Mouse (Mus musculus) neural tube, postnatal 0 days (tissue): Measurements from ENCODE around the gene Hhatl. TPM values are rescaled to one million over a fixed set of nuclear protein-coding genes. Genes with fewer than 3 reads are reported as not detected.

Experiments
- polyA plus RNA-seq: library from polyadenylated mRNA; unstranded; fragments of >200 nt; fragmentation: Nextera tagmentation; extraction: Ambion mirVana; gene quantifications from 2 replicates; pipeline ENCODE4 v1.2.1, GENCODE M21; 2015

Hhatl gene
- 1.1 and 1.4 TPM in 2 replicates for polyA plus RNA-seq

DNA sequence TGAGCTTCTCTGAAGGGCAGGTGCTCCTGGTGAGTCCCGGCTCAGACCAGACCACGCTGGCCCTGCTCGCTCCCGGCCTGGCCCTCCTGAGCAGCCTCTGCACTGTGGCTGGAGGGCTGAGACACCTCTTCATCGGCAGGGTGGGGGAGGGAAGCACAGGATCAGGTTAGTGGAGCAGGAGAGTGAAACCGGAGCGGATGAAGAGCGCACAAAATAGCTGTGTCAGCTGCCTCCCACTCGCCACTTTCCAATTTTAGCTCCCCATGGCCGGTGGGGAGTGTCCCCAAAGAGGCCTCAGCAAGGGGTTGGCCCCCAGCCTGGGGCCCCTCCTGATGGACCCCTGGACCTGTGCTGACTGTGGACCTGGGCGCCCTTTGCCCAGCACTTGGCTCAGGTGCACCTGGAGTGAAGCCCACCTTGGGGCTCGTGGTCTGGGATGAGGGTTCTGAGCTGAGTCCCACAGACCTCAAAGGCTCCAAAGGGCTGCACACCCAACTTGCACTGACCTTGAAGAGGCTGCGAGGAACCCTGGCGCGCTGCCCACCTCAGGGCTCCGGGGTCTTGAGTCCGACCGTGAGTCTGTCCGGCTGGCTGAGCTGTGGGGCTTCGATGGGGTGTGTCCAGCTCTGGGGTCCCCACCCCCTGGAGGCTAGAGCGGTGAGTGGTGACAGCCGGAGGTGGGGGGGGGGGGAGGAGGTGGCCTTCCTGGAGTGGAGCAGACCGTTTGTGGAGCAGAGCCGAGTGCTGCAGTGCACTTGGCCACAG lies at the start of gene Hhatl:
Gene Hhatl (minus strand): TSS at position 751 of the 765 bp plus-strand sequence.

DNA sequence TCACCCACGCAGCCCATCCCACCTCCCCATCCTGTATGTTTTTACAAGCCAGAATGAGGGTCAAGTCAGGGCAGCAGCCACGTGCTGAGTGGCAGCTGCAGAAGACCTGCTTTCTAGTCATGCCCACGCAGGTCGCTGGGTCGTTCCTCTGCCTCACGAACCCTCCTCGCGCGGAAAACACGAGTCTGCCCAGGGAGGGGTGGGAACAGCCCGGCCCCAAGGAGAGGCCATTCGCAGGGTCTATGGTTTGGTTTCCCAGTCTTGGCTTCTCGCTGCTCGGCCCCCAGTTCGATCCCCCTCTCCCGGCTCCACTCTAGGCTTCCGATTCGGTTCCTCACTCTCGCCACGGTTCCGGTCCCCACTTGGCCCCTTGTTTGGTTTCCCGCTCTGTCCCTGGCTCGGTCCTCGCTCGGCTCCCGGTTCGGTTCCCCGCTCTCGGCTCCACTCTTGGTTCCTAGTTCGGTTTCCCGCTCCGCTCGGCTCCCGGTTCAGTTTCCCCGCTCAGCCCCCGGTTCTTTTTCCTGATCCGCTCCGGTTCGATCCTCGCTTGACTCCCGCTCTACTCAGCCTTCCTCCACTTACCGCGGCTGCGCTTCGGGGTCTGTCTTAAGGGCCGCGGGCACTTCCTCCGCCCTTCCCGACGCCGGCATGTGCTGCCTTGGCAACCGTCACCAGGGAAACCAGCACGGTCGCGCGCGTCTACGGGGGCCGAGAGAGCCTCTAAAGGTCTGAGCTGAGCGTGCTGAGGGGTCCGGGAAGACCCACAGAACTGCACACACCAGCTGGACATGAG lies 46.7 kb upstream of the Hhatl start, which contains the start of gene Ccdc13:
Gene Ccdc13 (minus strand): TSS at position 633 of the 793 bp plus-strand sequence.

DNA sequence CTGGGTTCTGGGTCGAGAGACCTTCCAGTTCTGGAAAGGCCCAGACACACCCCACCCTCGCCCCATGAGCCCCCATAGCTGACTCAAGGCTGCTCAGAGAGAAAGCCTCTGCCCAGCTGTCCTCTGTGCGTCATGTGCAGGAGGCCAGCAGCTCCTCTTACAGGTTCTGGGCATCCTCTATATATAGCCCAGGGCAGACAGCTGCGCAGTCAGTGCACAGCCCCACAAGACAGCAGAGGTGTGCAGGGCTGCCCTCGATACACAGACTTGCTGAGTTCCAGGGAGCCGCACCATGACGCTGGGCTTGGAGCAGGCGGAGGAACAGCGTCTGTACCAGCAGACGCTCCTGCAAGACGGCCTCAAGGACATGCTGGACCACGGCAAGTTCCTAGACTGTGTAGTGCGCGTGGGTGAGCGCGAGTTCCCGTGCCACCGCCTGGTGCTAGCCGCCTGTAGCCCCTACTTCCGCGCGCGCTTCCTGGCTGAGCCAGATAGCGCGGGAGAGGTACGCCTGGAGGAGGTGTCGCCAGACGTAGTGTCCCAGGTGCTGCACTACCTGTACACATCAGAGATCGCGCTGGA lies 14.7 kb downstream of the Hhatl start, which contains the start of gene Klhl40:
Gene Klhl40 (plus strand): TSS at position 124 of the 582 bp plus-strand sequence.

DNA sequence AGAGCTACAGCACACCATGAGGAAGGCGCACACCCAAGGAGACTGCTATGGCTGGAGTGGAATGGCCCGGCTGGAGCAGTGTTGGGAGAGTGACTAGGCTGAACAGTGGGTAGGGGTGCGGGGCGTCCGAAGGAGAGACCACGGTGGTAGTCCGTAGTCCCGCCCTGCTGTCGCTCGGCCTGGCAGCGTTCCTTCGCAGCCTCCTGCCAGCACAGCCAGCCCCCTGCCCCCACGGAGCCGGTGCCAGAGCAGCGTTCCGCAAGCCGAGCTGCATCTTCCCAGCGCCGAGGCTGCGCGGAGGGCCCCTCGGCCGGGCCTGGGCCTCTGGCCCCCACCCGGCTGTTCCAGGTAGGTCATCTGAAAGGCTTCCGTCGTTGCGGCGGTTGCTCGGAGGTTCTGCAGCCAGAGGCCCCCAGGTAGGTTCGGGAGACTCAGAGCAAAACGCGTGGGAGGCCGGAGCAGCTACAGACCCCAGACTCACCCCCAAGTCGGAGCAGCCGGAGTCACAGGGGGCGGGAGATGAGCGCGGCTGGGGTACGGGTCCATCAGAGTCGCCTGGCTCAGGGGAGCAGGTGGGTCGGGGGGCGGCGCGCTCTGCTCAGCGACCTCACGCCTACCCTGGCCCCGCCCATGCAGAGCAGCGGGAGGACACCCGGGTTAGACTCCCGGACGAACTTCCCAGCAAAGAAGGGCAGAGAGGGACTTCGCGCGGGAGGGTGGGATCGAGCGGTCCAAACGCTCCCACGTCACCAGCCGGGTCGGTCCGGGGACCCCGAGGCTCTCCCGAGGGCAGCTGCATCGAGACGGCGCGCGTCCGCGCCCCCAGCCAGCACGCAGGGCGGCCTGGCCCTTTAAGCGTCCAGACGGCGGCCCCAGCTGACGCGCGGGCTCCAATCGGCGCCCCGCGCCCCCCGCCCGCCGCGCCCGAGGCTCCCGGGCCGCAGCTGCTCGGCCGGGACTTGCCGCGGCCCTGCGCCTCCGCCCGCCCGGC lies 32.9 kb downstream of the Hhatl start, which contains the start of gene Zfp651:
Gene Zfp651 (plus strand): TSS at position 240 of the 991 bp plus-strand sequence.

Other genes with a start within 250 kb of the Hhatl start
- 0.39 and 0.43 TPM in 2 replicates for gene Lyzl4, start 150.4 kb downstream of the Hhatl start, polyA plus RNA-seq
- 0.40 and 0.57 TPM in 2 replicates for gene Vipr1, start 149.8 kb downstream of the Hhatl start, polyA plus RNA-seq
- gene Sec22c, start 87.0 kb downstream of the Hhatl start, polyA plus RNA-seq = 18.5 and 21.0 TPM in 2 replicates
- gene Ss18l2, start 82.2 kb downstream of the Hhatl start, polyA plus RNA-seq = 239 and 284 TPM in 2 replicates
- 41.3 and 45.5 TPM in 2 replicates for gene Nktr, start 73.3 kb downstream of the Hhatl start, polyA plus RNA-seq
- 26.6 and 31.7 TPM in 2 replicates for gene Zfp651, start 33.2 kb downstream of the Hhatl start, polyA plus RNA-seq
- 2.6 and 2.7 TPM in 2 replicates for gene Klhl40, start 14.9 kb downstream of the Hhatl start, polyA plus RNA-seq
- gene Ccdc13, start 47.0 kb upstream of the Hhatl start, polyA plus RNA-seq = 4.6 and 6.6 TPM in 2 replicates
- 181 and 188 TPM in 2 replicates for gene Higd1a, start 65.9 kb upstream of the Hhatl start, polyA plus RNA-seq
- 0.62 and 0.65 TPM in 2 replicates for gene Ackr2, start 105.8 kb upstream of the Hhatl start, polyA plus RNA-seq
- not detected in 2 replicates for gene Cyp8b1, start 123.8 kb upstream of the Hhatl start, polyA plus RNA-seq
- 2.3 TPM in 2 replicates for gene Fam198a, start 158.5 kb upstream of the Hhatl start, polyA plus RNA-seq
- gene Pomgnt2, start 204.6 kb upstream of the Hhatl start, polyA plus RNA-seq = 36.3 and 43.1 TPM in 2 replicates